Mouse (Mus musculus): ENCODE data around the gene Ece1. TPM values are rescaled to one million over a fixed set of nuclear protein-coding genes. Genes with fewer than 3 reads are reported as not detected.

Gene Ece1
- total RNA-seq, 4 experiments from 2014 or later = 47.2 to 63.1 (median 53.9) TPM

DNA sequence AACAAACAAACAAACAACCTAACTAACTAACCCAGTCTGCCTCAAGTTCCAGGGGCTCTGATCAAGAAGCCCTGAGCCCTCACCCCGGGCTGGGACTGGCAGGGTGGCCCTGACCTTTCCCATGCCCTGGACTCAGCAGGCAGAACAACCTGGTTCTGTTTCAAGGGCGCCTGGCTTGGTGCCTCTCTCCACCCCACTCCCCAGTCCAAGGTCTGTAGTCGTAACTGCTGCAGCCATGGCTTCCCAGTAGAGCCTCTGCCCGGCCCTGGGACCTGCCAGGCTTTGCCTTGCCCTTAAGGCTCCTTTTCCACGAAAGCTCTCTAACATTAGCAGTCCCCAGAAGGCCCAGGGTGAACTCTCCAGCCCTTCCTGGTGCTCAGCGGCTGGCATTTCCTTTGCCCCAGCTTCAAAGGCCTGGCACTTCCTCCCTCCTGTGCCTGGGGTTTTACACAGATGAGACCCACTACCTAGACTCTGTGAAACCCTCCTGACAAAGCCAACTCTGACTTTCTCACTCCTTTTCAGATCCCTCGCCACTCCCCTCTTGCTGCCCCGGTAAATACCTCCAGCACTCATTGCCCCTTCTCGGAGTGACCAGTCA lies 6.2 kb upstream of the Ece1 start:
- DNase-seq (ENCODE audit: low spot score in 2 of 2) = no peak

DNA sequence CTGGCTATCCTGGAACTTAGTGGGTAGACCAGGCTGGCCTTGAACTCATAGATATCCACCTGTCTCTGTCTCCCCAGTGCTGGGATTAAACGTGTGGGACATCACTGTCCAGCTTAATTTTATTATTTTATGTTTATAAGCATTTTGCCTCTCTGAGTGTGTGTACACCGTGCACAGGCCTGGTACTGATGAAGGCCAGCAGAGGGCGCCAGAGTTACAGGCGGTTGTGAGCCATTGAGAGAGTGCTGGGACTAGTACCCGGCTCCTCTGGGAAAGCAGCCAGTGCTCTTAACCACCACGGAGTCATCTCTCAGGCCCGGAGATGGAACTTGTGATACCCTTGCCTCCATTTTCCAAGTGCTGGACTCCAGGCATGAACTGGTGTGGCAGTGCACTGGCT lies 4.9 kb upstream of the Ece1 start:
- no peak for DNase-seq (ENCODE audit: low spot score in 2 of 2)

DNA sequence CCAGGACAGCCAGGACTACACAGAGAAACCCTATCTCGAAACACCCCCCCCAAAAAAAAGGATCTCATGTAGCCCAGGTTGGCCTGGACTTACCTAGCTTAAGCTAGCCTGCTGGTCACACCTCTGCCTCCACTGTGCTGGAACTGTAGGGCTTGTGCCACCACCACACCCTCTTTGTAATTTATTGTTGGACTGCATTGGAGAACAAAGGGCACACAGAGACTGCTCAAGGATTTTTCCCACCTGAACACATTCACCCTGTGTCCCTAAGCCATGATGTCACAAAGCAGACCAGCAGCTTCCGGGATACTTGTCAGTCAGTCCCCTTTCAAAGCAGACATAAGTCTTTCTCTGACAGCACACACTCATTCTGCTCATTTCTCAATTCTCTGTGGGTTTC lies 3.7 kb upstream of the Ece1 start:
- DNase-seq (ENCODE audit: low spot score in 2 of 2) = no peak

DNA sequence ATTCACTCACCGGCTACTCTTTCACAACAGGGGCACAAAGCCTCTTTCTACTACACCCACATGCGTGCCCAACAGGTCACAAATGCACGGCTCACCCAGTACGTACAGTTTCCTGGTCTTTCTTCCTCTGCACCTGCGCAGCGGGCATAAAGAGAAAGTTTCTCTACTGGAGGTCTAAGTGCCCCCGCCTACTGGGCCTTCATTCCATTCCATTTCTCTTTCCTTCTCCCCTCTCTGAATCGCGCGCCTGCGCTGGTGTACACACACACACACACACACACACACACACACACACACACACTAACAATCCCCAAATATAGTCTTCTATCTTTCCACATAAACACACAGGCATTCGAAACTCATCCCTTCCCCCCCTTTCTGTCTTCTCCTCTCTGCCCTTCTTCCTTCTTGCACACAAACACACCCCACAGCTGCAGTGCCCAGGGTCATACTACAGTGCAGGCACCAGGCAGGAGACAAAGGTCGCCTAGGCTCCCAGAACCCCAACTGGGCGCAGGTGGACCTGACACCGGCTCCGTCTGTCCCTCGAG lies 501 bp upstream of the Ece1 start:
- DNase-seq (ENCODE audit: low spot score in 2 of 2) = no peak

DNA sequence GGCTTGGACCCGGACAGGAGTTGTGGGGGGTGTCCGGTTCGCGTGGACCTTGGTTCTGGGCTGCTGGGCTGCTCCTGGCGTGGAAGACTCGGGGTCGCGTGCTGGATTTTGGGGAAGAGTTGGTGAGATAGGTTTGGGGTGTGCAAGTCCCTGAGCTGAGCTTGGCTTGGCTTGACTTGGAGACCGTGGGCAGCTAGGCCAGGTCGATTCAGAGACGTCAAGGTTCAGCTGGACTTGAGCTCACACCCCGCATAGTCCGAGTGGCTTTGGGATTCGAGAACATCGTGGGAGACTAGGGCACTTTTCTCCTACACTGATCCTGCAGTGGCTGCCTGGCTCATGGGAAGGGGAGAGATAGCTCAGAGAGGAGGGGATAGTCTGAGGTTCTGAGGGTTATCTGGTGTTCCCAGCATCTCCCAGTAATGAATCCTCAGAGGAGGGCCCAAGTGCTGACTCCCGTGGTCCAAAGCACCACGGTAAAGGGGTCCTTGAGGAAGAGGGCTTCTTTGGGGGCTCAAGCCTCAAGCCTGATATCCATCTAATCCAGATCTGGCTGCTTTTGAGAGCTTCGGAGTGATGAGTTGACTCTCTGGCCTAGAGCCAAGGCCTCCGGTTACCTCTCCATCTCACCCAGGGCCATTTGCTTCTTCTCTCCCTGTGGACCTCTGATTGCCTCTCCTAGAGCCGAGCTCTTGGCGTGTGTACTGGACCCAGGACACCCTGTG lies 641 bp downstream of the Ece1 start:
- DNase-seq (ENCODE audit: low spot score in 2 of 2) = no peak

DNA sequence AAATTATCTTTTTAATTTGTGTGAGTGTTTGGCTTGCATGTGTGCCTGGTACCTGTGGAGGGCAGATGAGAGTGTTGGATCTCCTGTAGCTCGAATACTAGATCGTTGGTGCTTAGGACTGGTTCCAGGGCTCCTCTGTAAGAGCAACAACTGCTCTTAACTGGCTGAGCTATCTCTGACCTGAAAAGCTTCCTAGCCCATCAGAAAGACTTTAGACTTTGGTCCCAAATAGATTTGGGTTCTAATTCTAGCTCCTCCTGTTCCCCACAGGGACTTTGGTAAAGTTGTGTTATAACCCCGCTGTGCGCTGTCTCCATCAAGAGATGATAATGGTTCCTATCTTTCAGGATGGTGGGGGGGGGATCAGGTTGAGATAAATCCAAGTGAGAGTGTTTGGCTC lies 2.0 kb downstream of the Ece1 start:
- DNase-seq (ENCODE audit: low spot score in 2 of 2) = no peak

DNA sequence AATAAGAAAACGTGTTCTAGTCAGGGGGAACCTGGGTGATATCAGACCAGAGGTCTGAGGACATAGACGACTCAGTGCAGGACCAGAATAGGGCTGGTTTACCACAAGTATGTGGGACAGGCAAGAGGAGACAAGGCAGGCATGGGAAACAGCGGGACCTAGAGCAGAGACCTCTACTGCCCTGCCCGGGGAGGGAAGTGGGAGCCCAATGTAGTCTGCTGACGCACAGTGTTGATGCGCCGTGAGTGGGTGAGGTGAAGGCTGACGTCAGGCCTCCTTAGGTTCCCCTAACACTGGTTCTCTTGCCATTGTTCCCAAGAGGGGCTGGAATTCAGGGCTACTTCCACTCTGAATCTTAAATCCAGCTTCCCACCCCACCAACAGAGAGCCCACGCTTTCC lies 2.7 kb downstream of the Ece1 start:
- DNase-seq (ENCODE audit: low spot score in 2 of 2) = no peak

DNA sequence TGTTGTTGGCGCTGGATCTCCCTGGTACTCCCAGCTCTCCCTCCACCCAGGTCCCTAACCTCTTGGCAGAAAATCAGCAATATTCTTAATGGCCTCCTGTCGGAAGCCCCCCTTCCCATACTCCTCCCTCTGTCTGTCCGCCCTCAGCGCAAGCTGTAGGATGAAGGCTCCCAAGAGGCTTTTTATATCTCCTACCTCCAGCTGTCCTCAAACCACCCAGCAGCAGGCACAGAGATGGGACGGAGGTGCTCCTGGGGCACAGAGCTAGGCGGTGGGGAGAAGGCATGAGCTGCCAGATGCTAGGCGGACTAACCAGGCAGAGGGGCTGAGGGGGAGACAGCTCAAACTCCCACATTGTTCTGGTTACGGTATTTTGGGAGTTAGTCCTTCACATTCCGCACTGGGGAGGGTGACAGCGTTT lies 3.2 kb downstream of the Ece1 start:
- no peak for DNase-seq (ENCODE audit: low spot score in 2 of 2)

DNA sequence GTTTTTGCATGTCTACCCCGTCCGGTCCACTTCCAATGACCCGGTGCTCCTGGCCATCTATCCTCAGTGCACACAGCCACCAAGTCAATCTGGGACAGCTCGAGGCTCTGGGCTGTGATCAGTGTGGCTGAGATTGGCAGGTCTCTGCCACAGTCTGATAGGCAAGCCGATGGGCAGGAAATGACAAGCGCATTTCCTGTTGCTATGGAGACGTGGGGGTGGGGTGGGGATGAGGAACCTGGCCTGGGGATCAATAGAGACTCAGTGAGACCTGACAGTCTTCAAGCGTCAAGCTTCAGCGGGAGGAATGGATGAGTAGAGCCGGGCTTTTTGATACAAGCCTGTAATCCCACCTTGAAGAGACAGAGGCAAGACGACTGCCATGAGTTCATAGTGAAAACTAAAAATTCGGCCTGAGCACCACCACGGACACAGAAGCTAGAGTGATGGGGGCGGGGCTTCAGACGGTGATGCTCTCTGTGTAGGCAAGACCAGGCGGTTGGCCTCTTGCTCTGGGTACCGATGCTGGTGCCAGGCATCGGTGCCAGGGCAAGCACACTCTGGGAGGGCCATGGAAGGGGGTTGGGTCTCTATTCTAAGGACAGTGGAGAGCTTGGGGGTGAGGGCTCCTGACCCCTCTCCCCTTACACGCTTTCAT lies 4.3 kb downstream of the Ece1 start:
- DNase-seq (ENCODE audit: low spot score in 2 of 2) = no peak

DNA sequence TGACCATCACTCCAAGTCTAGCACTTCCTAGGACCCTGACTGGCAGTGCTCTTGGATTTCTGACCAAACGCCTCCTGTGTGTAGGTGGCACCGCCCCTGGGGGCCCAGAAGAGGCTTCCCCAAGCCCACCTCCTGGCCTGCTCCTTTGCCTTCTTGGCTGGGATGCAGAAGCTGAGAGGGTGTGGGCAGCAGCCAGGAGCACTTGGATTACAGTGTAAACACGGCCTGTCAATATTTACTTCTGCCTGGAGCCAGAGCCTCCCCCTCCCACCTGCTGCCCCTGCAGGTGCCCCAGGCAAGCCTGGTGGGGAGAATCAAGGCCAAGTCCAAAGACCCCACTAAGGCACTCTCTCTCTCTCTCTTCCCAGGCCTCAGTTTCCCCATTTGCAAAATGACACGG lies 5.2 kb downstream of the Ece1 start:
- DNase-seq (ENCODE audit: low spot score in 2 of 2) = no peak

DNA sequence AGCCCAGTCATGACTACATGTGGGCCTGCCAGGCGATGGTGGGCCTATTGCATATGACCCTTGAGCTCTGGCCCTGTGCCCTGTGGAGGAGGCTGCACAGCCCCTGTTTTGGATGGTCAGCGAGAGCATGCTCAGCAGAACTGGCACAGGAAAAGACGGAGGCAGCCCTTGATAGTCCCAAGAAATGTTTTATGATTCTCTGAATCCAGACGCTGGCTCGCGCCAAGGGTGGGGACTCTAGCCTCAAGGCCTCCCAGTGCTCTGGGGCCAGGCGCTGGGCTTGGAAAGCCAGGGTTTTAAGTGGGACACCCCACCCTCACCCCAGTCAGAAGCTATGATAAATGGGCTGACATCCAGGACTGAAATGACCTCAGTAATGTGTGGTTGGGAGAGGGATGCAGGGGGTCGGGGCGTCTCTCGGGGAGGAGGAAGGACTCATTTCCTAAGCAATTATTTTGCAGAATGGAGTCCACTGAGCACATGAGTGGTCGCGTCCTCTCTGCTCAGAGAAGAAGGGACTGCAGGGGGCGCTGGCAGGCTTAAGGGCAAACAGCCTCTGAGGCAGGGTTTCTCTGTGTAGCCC lies 5.7 kb downstream of the Ece1 start:
- no peak for DNase-seq (ENCODE audit: low spot score in 2 of 2)

DNA sequence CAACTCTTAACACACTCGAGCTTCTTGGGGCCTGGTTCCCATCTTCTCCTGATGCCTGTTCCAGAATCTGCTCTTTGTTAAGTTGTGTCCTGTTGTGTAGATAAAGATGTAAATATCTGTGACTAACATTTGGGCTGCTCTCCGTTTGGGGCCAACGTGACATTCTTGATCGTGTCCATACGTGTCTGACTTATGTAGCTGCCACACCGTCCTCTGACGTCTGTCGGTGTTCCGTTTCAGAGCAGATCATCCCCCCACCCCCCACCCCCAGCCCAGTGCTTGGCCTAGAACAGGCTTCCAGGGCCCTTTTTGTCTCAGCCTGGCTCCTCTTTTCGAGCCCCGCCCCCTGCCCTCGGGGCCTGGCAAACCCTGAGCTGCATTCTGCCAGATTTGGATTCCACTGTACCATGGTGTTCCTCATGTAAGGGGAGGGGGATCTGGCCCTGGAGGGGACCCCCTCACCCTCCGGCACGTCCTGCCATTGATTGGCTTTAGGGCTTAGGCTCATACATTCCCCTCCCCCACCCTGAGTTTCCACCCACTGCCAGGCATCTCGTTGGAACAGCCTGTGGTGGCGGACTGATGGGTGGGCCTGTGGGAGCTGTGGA lies 7.7 kb downstream of the Ece1 start:
- no peak for DNase-seq (ENCODE audit: low spot score in 2 of 2)

DNA sequence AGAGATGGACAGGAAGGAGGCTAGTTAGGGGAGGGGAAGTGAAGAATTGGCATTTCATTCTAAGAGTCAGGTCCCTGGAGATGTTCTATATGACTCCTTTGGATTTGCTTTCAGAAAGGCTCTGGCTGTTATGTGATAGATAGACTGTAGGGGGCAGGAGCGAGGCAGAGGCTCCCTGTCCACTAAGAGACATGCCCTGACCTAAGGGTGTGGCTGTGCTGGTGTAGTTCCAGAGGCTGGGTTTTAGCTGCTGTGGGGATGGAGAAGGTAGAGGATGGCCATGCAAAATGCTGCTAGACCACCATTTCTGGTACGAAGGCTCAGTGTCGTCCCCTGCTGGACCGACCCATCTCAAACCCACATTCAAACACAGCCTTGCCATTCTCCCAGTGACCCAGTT lies 8.9 kb downstream of the Ece1 start:
- DNase-seq (ENCODE audit: low spot score in 2 of 2) = no peak

DNA sequence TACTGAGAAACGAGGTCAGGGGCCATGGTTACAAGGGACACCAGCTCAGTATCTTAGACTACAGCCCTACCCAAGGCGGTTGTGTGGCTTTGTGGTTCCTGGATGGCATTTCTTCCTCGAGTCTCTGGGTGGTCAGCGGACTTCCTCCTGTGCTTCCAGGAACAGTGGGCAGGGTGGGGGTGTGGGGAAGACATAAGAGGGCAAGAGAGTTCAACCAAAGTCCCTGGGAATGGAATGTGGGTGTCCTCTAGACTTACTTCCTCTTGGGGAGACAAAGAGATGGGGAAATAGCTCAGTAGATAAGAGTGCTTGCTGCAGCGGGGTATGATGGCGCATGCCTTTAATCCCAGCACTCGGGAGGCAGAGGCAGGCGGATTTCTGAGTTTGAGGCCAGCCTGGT lies 9.4 kb downstream of the Ece1 start:
- DNase-seq (ENCODE audit: low spot score in 2 of 2) = no peak

DNA sequence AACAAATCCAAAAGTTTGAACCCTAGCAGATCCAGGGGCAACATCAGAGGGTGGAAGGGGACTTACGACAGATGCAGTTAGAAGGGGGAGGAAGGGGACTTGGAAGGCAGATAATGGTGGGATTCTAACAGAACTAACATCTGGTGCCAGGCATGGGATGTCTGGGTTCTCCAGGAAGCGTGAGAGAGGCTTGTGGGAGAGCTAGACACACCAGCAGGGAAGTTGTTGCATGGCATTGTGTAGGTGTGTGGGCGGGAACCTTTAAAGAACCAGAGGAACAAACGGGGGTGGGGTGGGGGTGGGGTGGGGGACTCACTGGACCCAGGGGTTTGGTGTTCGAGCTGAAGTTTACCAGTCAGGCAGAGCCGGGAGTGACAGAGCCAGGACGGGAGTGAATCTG lies 12.3 kb downstream of the Ece1 start:
- no peak for DNase-seq (ENCODE audit: low spot score in 2 of 2)

DNA sequence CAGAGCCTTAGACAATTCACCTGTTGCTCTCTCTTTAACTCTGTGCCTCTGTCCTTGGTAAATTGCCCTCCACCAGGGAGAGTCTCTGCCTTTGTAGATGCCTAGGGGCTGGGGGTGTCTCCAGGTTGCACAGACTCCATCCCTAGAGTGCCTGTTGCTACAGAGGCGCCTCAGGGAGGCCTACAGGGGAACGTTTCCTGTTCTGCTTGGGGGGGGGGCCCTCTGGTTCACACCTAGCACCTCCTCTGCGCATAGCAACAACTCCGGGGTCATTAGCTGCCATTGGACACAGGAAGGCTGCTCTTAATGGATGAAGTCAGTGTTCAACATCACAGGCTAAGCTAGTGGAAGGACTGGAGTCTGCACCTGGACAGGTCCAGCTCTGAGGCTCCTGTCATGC lies 12.8 kb downstream of the Ece1 start:
- DNase-seq (ENCODE audit: low spot score in 2 of 2) = no peak

DNA sequence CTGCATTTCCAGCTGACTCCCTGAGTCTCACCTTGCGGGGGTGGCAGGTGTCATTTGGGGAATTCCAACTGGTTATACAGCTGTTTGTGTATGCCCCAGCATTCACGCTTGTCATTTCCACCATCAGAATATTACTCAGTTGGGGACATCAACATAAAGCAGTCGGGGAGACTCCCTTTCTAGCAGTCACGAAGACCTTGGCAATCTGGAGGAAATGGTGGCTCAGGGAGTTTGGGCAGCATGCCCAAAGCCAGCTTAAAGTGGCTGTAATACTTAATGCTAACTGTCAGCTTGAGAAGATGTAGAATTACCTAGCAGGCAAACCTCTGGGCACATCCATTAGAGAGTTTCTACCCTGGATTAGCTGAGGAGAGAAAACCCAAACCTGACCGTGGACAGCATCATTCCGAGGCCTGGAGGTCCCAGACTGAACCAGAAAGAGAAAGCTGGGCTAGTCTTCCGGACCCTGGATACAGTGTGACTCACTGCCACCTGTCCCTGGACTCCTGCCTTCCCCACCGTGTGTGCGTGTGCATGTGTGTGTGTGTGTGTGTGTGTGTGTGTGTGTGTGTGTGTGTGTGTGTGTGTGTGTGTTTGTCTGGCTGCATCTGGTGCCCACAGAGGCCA lies 13.5 kb downstream of the Ece1 start:
- no peak for DNase-seq (ENCODE audit: low spot score in 2 of 2)

DNA sequence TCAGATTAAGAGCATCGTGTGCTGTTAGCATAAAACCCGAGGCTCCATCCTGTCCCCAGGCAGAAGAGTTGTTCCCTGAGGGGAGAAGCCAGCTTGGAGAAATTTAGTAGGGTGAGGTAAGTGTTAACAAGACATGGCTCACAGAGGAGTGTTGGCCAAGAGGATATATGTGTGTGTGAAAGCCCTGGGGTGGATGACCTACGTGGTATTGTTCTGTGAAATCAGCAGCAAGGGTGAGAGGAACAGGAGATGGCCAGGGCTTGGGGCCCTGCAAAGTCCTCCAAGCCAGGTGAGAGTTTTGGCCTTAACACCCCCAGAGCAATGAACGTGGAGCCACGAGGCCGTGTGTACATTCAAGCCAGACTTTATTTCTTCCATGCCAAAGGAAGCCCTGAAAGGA lies 14.8 kb downstream of the Ece1 start:
- no peak for DNase-seq (ENCODE audit: low spot score in 2 of 2)

DNA sequence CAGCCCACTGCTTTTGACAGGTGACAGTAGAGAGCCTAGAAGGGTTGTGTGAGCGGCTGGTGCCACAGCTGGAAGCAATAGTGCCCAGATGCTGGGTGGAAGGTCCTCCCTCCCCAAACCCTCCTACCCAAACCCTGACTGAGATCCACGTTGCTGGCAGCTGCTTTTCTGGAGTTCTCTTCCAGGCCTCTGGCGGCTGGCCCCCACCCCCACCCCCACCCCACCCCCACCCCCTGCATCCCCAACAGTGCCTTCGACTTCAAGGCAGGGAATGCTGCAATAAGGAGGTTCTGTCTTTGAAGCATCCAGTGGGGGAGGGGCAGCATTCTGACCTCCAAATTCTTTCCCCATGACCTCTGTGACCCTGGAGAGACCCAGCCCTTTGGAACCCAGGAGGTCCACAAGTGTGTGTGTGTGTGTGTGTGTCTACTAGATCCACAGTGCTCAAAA lies 15.4 kb downstream of the Ece1 start:
- DNase-seq (ENCODE audit: low spot score in 2 of 2) = no peak

DNA sequence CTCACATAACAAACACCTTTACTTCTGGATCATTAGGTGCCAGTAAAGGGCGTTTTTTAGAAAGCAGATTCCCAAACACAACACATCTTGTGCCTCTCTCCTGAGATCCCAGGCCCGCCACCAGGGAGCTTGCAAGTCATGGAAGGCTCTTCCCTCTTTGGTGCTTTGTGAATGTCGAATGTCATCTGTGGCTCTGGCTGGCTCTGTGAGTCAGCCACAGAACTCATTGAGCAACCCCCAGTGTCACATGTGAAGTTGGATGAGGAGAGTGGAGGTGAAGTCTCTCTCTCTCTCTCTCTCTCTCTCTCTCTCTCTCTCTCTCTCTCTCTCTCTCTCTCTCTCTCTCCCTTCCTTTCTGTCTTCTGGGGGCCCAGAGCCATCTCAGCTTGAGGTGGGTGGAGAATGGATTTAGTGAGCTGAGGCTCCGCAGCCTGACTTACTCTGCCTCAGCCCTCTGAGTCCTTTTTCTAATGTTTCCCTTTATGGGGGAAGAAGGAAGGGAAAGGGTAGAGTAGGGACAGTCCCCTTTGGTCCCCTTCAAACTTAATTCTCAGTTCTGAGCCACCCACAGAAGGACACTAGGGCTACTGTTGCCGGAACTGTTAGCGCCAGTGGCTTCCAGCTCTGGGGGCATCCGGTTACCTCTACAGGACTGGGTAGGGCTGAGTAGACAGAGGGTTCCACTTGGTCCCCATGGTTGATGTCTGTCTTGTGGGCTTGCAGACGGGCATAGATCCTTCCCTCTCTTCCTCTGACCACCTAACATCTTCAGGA lies 17.5 kb downstream of the Ece1 start:
- no peak for DNase-seq (ENCODE audit: low spot score in 2 of 2)

DNA sequence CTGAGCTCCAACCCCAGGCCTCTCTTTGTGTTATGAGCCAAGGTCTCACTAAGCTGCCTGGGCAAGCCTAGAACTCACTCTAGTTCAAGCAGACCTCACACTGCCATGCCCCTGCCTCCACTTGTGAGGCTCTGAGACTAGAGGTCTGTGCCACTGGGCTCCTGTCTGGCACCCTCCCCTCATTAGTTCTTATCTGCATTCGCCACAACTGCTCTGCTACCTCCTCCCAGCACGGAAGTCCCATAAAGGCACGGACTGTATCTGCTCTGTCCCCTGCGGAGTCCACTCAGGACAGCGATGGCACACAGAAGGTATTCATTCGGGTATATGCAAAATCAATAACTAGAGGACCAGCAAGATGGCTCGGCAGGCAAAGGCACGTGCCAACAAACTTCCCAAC lies 19.4 kb downstream of the Ece1 start:
- no peak for DNase-seq (ENCODE audit: low spot score in 2 of 2)

All from layer of hippocampus, adult 8-10 months (tissue).